Mouse (Mus musculus): ENCODE measurements around the gene Fbxo40. TPM values are rescaled to one million over a fixed set of nuclear protein-coding genes. Genes with fewer than 3 reads are reported as not detected.

The Fbxo40 gene
- total RNA-seq, 2 experiments from 2014 or later: 0.38 to 0.40 TPM

DNA sequence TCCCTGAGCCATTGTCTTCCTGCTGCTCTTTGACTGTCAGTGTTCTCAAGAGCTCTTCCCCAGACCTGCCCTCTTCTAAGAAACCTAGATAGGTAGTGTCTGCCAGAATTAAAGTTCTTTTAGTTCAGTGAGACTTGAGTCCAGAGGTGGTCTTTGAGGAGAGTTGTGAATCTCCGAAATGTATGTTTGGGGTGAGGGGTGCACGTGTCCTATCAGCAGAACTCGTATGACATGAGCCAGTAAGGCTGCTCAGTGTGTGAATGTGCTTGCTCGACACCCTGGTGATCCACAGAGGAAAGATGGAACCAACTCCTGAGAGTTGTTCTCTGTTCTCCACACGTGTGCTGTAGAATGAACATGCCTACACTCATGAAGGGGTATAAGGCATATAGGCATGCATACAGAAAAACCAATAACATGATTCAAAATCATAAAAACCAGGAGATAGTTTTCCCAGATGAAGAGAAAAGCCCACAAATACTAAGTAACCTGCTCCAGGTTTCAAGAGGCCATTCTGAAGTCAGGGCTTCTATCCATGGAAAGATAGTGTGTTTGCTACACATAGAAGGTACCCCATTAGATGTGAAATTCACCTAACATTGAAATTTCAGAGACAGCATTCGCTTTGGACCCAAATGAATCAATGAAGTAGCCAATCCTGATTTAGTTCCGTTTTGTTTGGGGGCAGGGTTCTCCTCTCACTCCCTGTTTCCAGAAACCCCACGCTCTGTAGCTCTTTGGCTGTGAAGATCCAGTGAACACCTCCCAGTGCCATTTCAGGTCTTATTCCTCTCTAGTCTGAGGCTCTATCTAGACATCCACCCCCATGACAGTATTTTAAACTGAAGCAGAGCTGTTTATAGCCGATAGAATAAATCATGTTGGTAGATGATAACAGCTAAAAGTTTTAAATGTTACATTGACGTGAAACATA is 63.5 kb downstream of the Fbxo40 start:
- intact Hi-C loops (cut with DNase I): no loop called here
- no peak for DNase-seq

DNA sequence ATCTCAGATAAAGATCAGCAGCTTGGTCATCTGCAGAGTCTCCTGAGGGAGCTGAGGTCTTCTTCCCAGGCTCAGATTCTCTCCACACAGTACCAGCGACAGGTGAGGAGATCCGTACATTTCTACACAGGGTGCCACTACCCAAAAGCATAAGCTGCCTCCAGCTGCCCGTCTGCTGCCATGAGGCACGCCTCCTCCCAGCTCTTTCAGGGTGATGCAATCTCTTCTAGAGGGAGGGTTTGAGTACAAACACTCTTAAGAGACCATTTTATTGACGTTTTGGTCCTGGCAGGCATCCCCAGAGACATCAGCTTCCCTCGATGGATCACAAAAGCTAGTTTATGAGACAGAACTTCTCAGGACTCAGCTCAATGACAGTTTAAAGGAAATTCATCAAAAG is 64.5 kb downstream of the Fbxo40 start:
- intact Hi-C loops (cut with DNase I): no loop called here
- no peak for DNase-seq

DNA sequence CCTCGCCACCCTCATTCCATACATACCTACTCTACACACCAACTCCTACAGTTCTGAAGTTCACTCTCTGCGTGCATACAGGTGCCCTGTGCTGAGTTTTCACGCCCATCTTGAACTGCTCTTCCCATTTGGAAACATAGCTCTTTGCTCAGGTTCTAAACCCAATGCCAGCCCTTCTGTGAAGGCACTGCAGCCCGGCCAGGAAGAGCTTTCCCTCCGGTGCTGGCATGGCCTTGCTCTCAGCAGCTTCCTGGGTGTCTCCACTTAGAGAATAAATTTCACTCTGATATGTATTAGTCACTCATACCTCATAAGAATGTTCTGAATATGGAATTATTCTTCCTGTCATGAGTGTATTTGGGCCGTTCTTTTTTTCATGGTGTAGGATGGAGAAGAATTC is 64.9 kb downstream of the Fbxo40 start:
- no peak for DNase-seq
- intact Hi-C loops (cut with DNase I): no loop called here

DNA sequence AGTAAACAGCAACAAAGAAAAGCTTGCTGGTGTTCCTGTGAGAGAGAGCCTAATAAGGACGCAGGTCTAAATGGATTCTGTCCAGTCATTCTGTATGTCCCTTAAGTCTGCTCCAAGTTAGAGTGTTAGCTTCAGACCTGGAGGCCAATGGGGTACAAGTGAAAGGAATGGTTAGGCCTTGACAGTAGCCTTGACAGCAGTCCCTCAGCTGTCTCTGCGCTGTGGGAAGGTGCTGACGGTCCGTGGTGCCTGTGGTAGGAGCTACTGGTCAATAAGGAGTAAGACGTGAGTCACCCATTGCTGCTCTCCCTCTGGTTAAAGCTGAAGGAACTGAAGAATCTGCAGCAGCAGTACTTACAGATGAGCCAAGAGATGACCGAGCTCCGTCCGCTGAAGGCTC is 66.0 kb downstream of the Fbxo40 start:
- DNase-seq: no peak
- intact Hi-C loops (cut with DNase I): no loop called here

DNA sequence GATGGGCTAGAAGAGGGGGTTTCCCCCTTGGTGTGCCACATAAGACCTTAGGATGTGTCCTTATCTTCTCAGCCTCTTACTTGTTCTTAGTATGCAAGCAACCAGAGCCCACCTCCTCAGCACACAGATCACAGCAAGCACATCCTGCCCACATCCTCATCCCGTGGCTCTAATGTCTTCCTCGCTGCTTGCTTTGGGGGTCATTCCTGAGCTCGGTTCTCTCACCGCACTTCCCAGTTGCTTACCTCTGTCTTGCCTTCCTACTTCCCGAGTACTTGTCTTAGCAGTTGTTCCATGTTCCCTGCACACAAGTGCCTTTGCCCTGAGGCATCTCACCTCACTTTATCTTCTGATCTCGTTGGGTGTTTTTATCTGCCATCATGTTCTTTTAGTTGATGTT is 68.3 kb downstream of the Fbxo40 start:
- intact Hi-C loops (cut with DNase I): no loop called here
- no peak for DNase-seq

DNA sequence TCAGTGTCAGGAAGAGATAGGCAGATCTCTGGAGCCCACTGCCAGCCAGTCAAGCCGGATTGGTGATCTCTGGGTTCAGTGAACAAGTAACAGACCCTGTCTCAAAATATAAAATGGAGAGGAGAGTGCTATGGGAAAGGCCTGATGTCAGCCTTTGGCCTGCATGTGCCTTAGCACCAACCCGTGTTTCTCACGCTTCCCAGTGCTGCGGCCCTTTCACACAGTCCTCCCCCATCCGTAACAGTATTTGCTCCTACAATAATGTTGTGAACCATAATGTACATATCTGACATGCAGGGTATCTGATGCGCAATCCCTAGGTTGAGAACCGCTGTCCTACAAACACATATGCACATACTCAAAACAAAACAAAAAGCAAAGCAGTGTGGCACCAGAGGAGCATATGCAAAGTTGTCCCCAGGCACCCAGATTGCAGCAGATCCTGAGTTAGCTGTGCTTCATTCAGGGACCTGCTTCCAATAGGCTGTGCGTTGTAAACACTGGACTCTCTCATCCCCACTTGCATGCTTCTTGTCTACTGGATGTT is 69.1 kb downstream of the Fbxo40 start:
- intact Hi-C loops (cut with DNase I): no loop called here
- no peak for DNase-seq

DNA sequence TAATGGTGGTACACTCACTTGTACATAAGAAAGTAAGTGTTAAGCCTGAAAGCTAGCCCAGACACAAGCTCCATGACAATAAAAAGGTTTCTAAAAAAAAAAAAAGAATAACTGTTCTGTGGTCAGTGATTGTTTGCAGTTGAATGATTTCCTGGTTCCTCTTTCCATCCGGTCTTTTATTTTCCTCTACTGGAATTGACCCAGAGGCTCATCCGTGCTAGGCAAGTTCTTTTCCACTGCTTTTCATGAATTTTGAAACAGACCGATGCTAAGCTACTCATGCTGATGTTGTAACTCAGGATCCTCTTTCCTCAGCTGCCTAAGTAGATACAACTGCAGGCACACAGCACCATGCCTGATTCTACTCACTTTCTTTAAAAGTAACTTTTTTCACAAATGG is 69.9 kb downstream of the Fbxo40 start:
- intact Hi-C loops (cut with DNase I): no loop called here

DNA sequence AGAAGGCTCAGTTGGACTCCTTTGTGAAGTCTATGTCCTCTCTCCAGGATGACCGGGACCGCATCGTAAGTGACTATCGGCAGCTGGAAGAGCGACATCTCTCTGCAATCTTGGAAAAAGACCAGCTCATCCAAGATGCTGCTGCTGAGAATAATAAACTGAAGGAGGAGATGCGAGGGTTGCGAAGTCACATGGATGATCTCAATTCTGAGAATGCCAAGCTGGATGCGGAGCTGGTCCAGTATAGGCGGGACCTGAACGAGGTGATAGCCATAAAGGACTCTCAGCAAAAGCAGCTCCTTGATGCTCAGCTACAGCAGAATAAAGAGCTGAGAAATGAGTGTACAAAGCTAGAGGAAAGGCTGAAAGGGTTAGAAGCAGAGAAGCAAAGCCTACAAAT is 71.8 kb downstream of the Fbxo40 start:
- intact Hi-C loops (cut with DNase I): no loop called here
- no peak for DNase-seq

More for the DNA sequence above, 69.9 kb downstream of the Fbxo40 start:
- DNase-seq: no peak

DNA sequence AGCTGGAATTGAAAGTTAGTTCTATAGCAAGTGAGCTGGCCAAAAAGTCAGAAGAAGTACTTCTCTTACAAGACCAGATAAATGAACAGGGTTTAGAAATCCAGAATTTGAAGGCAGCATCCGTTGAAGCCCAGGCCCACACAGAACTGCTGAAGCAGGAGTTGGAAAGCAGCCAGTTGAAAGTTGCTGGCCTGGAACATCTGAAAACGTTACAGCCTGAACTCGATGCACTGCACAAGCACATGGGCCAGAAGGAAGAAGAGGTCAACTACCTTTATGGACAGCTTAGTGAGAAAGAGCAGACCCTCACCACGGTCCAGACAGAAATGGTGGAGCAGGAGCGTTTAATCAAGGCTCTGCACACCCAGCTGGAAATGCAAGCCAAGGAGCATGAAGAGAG is 76.1 kb downstream of the Fbxo40 start:
- intact Hi-C loops (cut with DNase I): no loop called here

More for the DNA sequence above, 76.1 kb downstream of the Fbxo40 start:
- DNase-seq: no peak

Other genes starting within 250 kb of the Fbxo40 start
- 10 to 100 TPM; 36.0 to 36.5 TPM for gene Slc15a2, start 205.5 kb downstream of the Fbxo40 start, total RNA-seq (2021)
- 10 to 100 TPM; 34.8 to 40.2 TPM for gene Iqcb1, start 162.1 kb downstream of the Fbxo40 start, total RNA-seq (2021)
- gene Eaf2, start 115.5 kb downstream of the Fbxo40 start, total RNA-seq (2021): under 1 TPM; 0.38 to 0.70 TPM
- gene Golgb1, start 115.3 kb downstream of the Fbxo40 start, total RNA-seq (2021): 10 to 100 TPM; 59.0 to 61.5 TPM
- gene Hcls1, start 55.5 kb downstream of the Fbxo40 start, total RNA-seq (2021): 1 to 10 TPM; 2.0 to 2.3 TPM
- 1 to 10 TPM; 3.7 to 4.7 TPM for gene Polq, start 21.3 kb upstream of the Fbxo40 start, total RNA-seq (2021)

Data from left cerebral cortex, postnatal 4 days (tissue).